In the genomic region with DNA sequence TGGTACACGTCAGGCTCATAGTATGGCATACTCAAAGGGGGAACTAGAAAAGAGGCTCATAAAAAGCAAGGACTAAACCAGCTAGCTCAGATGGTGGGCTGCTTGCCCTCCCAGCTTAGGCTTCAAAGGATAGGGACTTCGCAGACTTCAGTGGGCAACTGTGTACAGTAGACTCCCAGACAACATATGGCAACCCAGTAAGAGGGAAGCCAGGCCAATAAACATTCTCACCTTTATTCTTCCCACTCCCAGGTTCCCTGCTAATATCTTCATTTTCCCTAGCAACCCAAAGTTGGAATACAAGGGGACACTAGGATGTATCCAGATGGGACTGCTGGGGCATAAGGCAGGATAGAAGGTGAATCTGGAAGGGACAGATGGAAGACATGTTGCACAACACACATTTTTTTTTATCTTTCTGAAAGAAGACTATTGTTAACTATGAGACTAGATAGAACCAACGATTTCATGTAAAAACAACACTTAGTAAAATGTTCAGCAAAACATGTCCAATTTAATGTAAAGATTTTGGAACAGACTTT, we compare ENCODE assay signal across 25 mouse cellular contexts.
DNase-seq lines count a peak whose midpoint lies in the region; ATAC-seq and TF ChIP-seq lines count a peak whose summit lies in the region.
"Had no signal": no experiment of that assay in that cellular context is flagged by ENCODE, and none has a peak within 500 bp of the region (broad histone marks: within the 10 kb centered on the region; RNA-seq: fewer than 3 reads in every experiment).

No protein-coding gene starts in this region.

- no peak overlapping the region for H3K27ac ChIP-seq in cerebellum, adult 2 months (ENCODE audit: insufficient read depth, low read length)
- H3K27ac ChIP-seq: kidney, embryonic 15.5 days; limb, embryonic 15.5 days; liver, embryonic 15.5 days; lung, embryonic 15.5 days; neural tube, embryonic 13.5 days had no signal

- DNase-seq in cerebellum, postnatal 10 days, result peak; percentile 42 to 58
- no peak for DNase-seq in cerebellum, adult 2 months
- no peak for DNase-seq in frontal cortex, postnatal 36 days (ENCODE audit: low spot score in 2 of 2)
- peak; percentile 33 for DNase-seq in layer of hippocampus, adult 11-12 months (ENCODE audit: low spot score)
- no peak for DNase-seq in layer of hippocampus, postnatal 25 days (ENCODE audit: extremely low spot score in 1 of 2, low spot score in 1 of 2)
- DNase-seq in layer of hippocampus, postnatal 14 days (ENCODE audit: low spot score in 2 of 2), result peak; percentile 9 to 59
- DNase-seq in urinary bladder, adult 2 months (ENCODE audit: low spot score), result no peak
- DNase-seq: adrenal gland, postnatal 25 days; cerebellum, adult 11 months; cerebellum, postnatal 36 days; embryo, embryonic 11 days; gastrocnemius, postnatal 14 days; kidney, adult 11 months; kidney, postnatal 36 days; left cerebral cortex, postnatal 4 days; lung, postnatal 36 days; midbrain, embryonic 14.5 days; thymus, postnatal 14 days had no signal

- H3K27me3 ChIP-seq in cerebellum, adult 2 months (ENCODE audit: control insufficient read depth, insufficient read depth, low read length), result no peaks in the 10 kb centered on the region; the same call in 1 of the 2 replicates
- H3K27me3 ChIP-seq: kidney, embryonic 15.5 days; limb, embryonic 15.5 days; liver, embryonic 15.5 days; lung, embryonic 15.5 days; megakaryocyte, embryonic 14.5 days; neural tube, embryonic 13.5 days had no signal

- H3K4me1 ChIP-seq in cerebellum, adult 2 months (ENCODE audit: control insufficient read depth, insufficient read depth, low read length), result no peaks in the 10 kb centered on the region; the same call in 1 of the 2 replicates
- H3K4me1 ChIP-seq: kidney, embryonic 15.5 days; limb, embryonic 15.5 days; liver, embryonic 15.5 days; lung, embryonic 15.5 days; megakaryocyte, embryonic 14.5 days; neural tube, embryonic 13.5 days had no signal

- TF ChIP-seq CTCF in cerebellum, adult 2 months (IDR thresholded peaks at IDR 0.05; ENCODE audit: borderline replicate concordance, insufficient read depth, low read depth, low read length), result no peak

- no peak for TF ChIP-seq POLR2A in cerebellum, adult 2 months (IDR thresholded peaks at IDR 0.05; ENCODE audit: borderline replicate concordance, insufficient read depth, low read length)

- no peak overlapping the region for H3K4me3 ChIP-seq in cerebellum, adult 2 months (replicated peaks; ENCODE audit: insufficient read depth, low read depth, low read length)
- H3K4me3 ChIP-seq: kidney, embryonic 15.5 days; limb, embryonic 15.5 days; liver, embryonic 15.5 days; lung, embryonic 15.5 days; megakaryocyte, embryonic 14.5 days; neural tube, embryonic 13.5 days had no signal

- WGBS in cerebellum, adult 2 months, result 38% methylated on average over 3 of the region's 3 CpGs

- peak; percentile 58 for ATAC-seq in frontal cortex, adult (ENCODE audit: low TSS enrichment)

Comparison
In these comparisons a context has a peak if more than half of its experiments do, and no peak if none do; other contexts are left out.
1. DNase-seq: peak in cerebellum, postnatal 10 days (2 of 2), layer of hippocampus, adult 11-12 months (single experiment) and layer of hippocampus, postnatal 14 days (2 of 2); none in cerebellum, adult 2 months (0 of 2), frontal cortex, postnatal 36 days (0 of 2), layer of hippocampus, postnatal 25 days (0 of 2) and urinary bladder, adult 2 months (single experiment).